Mouse (Mus musculus): ENCODE measurements around the gene Creb3l4. TPM values are rescaled to one million over a fixed set of nuclear protein-coding genes. Genes with fewer than 3 reads are reported as not detected.

Gene Creb3l4
- polyA plus RNA-seq, 1 experiment from 2014 or later = 28.9 TPM

DNA sequence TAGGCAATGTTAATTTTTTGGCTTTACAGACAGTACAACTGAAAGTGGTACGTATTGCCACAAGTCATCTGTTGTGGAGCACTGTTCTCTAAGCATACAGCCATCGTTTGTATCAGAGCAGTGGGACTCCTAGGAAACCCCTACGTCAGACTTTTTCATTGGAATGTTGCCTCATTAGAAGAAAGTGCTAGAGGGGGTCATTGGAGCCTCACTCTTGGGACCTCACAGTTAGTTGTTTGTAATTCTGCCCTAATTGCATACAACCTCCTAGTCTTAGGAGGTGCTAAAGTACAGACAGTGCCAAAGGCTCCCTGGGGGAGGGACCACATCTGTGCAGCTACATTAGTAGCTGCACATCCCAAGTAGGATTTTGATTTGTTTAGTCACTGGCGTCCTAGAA is 48.6 kb downstream of the Creb3l4 start:
- no peak for ATAC-seq (ENCODE audit: insufficient read depth, low FRiP score)
- H3K27ac ChIP-seq (ENCODE audit: low read length) = no peak overlapping the region
- WGBS = 51% methylated on average over 4 of the region's 4 CpGs
- no peaks in the 10 kb centered on the region for H3K27me3 ChIP-seq (ENCODE audit: control insufficient read depth, insufficient read depth, low read length)
- H3K4me2 ChIP-seq (ENCODE audit: low read depth, low read length) = no peak overlapping the region
- H3K9me3 ChIP-seq (replicated peaks; ENCODE audit: control insufficient read depth, low read length) = no peaks in the 10 kb centered on the region
- no peaks in the 10 kb centered on the region for H3K4me1 ChIP-seq (ENCODE audit: control insufficient read depth, insufficient read depth, low read length)
- no peak overlapping the region for H3K4me3 ChIP-seq (replicated peaks; ENCODE audit: low read length)
- H3K9ac ChIP-seq (ENCODE audit: low read length) = no peak overlapping the region
- H3K36me3 ChIP-seq (ENCODE audit: control insufficient read depth, insufficient read depth, low read length) = no peaks in the 10 kb centered on the region

DNA sequence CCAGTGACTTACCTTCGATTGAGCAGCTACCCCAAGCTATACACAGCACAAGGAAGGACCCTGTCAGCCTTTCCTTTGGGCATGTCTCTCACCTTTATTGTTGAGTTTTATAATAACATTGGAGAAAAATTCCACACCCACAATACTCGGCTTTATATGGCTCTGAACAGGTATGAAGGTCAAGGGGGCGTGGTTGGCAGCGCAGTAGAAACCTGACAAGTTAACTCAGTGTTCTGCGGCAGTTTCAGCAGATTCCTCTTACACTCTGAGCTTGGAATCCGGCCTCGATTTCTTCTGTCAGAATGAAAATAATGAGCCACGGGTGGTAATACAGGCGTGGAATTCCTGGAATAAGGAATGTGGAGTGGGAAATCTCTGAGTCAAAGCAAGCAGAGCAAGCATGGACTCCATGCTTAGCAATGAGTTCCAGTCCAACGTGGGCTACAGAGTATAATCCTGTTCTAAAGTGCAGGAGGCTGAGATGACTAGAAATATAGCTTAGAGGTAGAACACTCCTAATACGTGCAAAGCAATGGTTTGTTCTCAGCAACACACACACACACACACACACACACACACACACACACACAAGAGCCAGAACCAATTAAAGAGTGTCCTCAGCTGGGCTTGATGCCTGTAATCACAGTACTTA is 52.3 kb downstream of the Creb3l4 start:
- H3K9me3 ChIP-seq (replicated peaks; ENCODE audit: control insufficient read depth, low read length) = no peaks in the 10 kb centered on the region
- no peaks in the 10 kb centered on the region for H3K36me3 ChIP-seq (ENCODE audit: control insufficient read depth, insufficient read depth, low read length)
- no peak for ATAC-seq (ENCODE audit: insufficient read depth, low FRiP score)
- no peak overlapping the region for H3K4me3 ChIP-seq (replicated peaks; ENCODE audit: low read length)
- H3K4me1 ChIP-seq (ENCODE audit: control insufficient read depth, insufficient read depth, low read length) = no peaks in the 10 kb centered on the region
- no peaks in the 10 kb centered on the region for H3K27me3 ChIP-seq (ENCODE audit: control insufficient read depth, insufficient read depth, low read length)
- no peak overlapping the region for H3K27ac ChIP-seq (ENCODE audit: low read length)
- no peak overlapping the region for H3K4me2 ChIP-seq (ENCODE audit: low read depth, low read length)
- H3K9ac ChIP-seq (ENCODE audit: low read length) = no peak overlapping the region
- 61% methylated on average over 11 of the region's 11 CpGs for WGBS

Small RNA genes within 50 kb of the gene (microRNA-seq; reads per million reads assigned to microRNA genes)
- gene Mir7012 = not detected

Other genes with a start within 250 kb of the Creb3l4 start
- 126 and 132 TPM in 2 replicates for gene Hax1, start 244.7 kb downstream of the Creb3l4 start, polyA plus RNA-seq (2015; fragmentation: Nextera tagmentation; extraction: Ambion mirVana)
- 157 and 158 TPM in 2 replicates for gene 4933434E20Rik, start 191.9 kb downstream of the Creb3l4 start, polyA plus RNA-seq (2015; fragmentation: Nextera tagmentation; extraction: Ambion mirVana)
- 141 and 142 TPM in 2 replicates for gene Ubap2l, start 190.9 kb downstream of the Creb3l4 start, polyA plus RNA-seq (2015; fragmentation: Nextera tagmentation; extraction: Ambion mirVana)
- 525 and 570 TPM in 2 replicates for gene Tpm3, start 170.9 kb downstream of the Creb3l4 start, polyA plus RNA-seq (2015; fragmentation: Nextera tagmentation; extraction: Ambion mirVana)
- 0.28 and 0.34 TPM in 2 replicates for gene Nup210l, start 139.4 kb downstream of the Creb3l4 start, polyA plus RNA-seq (2015; fragmentation: Nextera tagmentation; extraction: Ambion mirVana)
- gene Rps27, start 29.9 kb downstream of the Creb3l4 start, polyA plus RNA-seq (2015; fragmentation: Nextera tagmentation; extraction: Ambion mirVana) = 1,106 and 1,465 TPM in 2 replicates
- 30.5 and 33.1 TPM in 2 replicates for gene Rab13, start 29.8 kb downstream of the Creb3l4 start, polyA plus RNA-seq (2015; fragmentation: Nextera tagmentation; extraction: Ambion mirVana)
- gene Jtb, start 11.9 kb downstream of the Creb3l4 start, polyA plus RNA-seq (2015; fragmentation: Nextera tagmentation; extraction: Ambion mirVana) = 92.3 and 104 TPM in 2 replicates
- gene Slc39a1, start 4.7 kb upstream of the Creb3l4 start, polyA plus RNA-seq (2015; fragmentation: Nextera tagmentation; extraction: Ambion mirVana) = 101 and 122 TPM in 2 replicates
- 18.2 and 21.1 TPM in 2 replicates for gene Crtc2, start 10.7 kb upstream of the Creb3l4 start, polyA plus RNA-seq (2015; fragmentation: Nextera tagmentation; extraction: Ambion mirVana)
- gene Dennd4b, start 21.7 kb upstream of the Creb3l4 start, polyA plus RNA-seq (2015; fragmentation: Nextera tagmentation; extraction: Ambion mirVana) = 3.8 and 4.3 TPM in 2 replicates
- gene Gatad2b, start 49.7 kb upstream of the Creb3l4 start, polyA plus RNA-seq (2015; fragmentation: Nextera tagmentation; extraction: Ambion mirVana) = 8.1 and 8.2 TPM in 2 replicates
- 10.1 TPM in 2 replicates for gene Slc27a3, start 146.4 kb upstream of the Creb3l4 start, polyA plus RNA-seq (2015; fragmentation: Nextera tagmentation; extraction: Ambion mirVana)
- gene Ints3, start 190.1 kb upstream of the Creb3l4 start, polyA plus RNA-seq (2015; fragmentation: Nextera tagmentation; extraction: Ambion mirVana) = 22.4 and 23.0 TPM in 2 replicates
- 5.9 and 6.4 TPM in 2 replicates for gene Npr1, start 222.4 kb upstream of the Creb3l4 start, polyA plus RNA-seq (2015; fragmentation: Nextera tagmentation; extraction: Ambion mirVana)
- gene Ilf2, start 232.6 kb upstream of the Creb3l4 start, polyA plus RNA-seq (2015; fragmentation: Nextera tagmentation; extraction: Ambion mirVana) = 137 and 147 TPM in 2 replicates
- 77.5 and 79.1 TPM in 2 replicates for gene Snapin, start 247.5 kb upstream of the Creb3l4 start, polyA plus RNA-seq (2015; fragmentation: Nextera tagmentation; extraction: Ambion mirVana)

Measured in stomach, embryonic 16.5 days (tissue).